Mouse (Mus musculus) liver, embryonic 13.5 days (tissue): ENCODE measurements at regions not wholly inside any gene's neighbourhood (a gene's known extent, or its start where the extent isn't known, plus 50 kb on each side); places are given as distances from the start of the nearest gene placed in this dataset.

Experiments used
- ATAC-seq: fragments of 200-750 bp; cut with Nextera tagmentation; 2 replicates; pipeline ENCODE4 v1.8.0; 2017; ENCODE audit warnings: low read depth, mild to moderate bottlenecking, moderate number of reproducible peaks, moderate library complexity
- DNase-seq: peaks from one replicate; pipeline ENCODE4 v3.0.0; 2022
- H3K27ac ChIP-seq: fragments of 300-500 bp; sonication (generic); 2 replicates; pipeline ENCODE4 v1.5.1; 2015; ENCODE audit warnings: moderate library complexity, mild to moderate bottlenecking, inconsistent platforms
- H3K27me3 ChIP-seq: fragments of 300-500 bp; sonication (generic); 2 replicates; pipeline ENCODE4 v1.6.1; 2015; ENCODE audit warnings: mild to moderate bottlenecking, inconsistent platforms
- H3K36me3 ChIP-seq: fragments of 300-500 bp; sonication (generic); 2 replicates; pipeline ENCODE4 v1.6.1; 2015; ENCODE audit warnings: mild to moderate bottlenecking, inconsistent platforms
- H3K4me1 ChIP-seq: fragments of 300-500 bp; sonication (generic); replicated peaks from 2 replicates; pipeline ENCODE4 v1.6.1; 2015; ENCODE audit warnings: inconsistent platforms
- H3K4me2 ChIP-seq: fragments of 300-500 bp; sonication (generic); 2 replicates; pipeline ENCODE4 v1.6.1; 2015; ENCODE audit warnings: inconsistent platforms, mild to moderate bottlenecking, moderate library complexity
- H3K4me3 ChIP-seq: fragments of 300-500 bp; sonication (generic); replicated peaks from 2 replicates; pipeline ENCODE4 v1.5.1; 2015; ENCODE audit warnings: mild to moderate bottlenecking, inconsistent platforms
- H3K9ac ChIP-seq: fragments of 300-500 bp; sonication (generic); 2 replicates; pipeline ENCODE4 v1.6.1; 2015; ENCODE audit warnings: mild to moderate bottlenecking, inconsistent platforms
- H3K9me3 ChIP-seq: fragments of 300-500 bp; sonication (generic); replicated peaks from 2 replicates; pipeline ENCODE4 v1.6.1; 2016; ENCODE audit warnings: inconsistent platforms
- WGBS: fragments of 180-500 bp; shearing (Covaris S2); methylation state at CpG from one replicate; pipeline ENCODE4 v1.1.7; 2015; ENCODE audit not compliant: insufficient replicate concordance; 5-methylcytosine and 5-hydroxymethylcytosine counted together

GRCm38 (mm10) chr1:164690055-164690454 is 106.4 kb upstream of the Dpt start:
- no peak for ATAC-seq
- no peaks in the 10 kb centered on the region for H3K4me1 ChIP-seq

GRCm38 (mm10) chr1:164689311-164689710 is 107.1 kb upstream of the Dpt start:
- WGBS = 66% methylated on average over 4 of the region's 4 CpGs
- DNase-seq (no peak), ATAC-seq (no peak)
- H3K9me3 ChIP-seq = no peaks in the 10 kb centered on the region
- no peaks in the 10 kb centered on the region for H3K27me3 ChIP-seq
- no peak overlapping the region for H3K27ac ChIP-seq
- no peaks in the 10 kb centered on the region for H3K4me1 ChIP-seq
- no peak overlapping the region for H3K4me3 ChIP-seq
- no peak overlapping the region for H3K9ac ChIP-seq
- no peak overlapping the region for H3K4me2 ChIP-seq
- no peaks in the 10 kb centered on the region for H3K36me3 ChIP-seq

More at GRCm38 (mm10) chr1:164690055-164690454, 106.4 kb upstream of the Dpt start:
- no peak overlapping the region for H3K9ac ChIP-seq
- H3K9me3 ChIP-seq = no peaks in the 10 kb centered on the region
- no peaks in the 10 kb centered on the region for H3K27me3 ChIP-seq
- no peak overlapping the region for H3K4me3 ChIP-seq
- WGBS = 75% methylated on average over 1 of the region's 1 CpGs
- H3K4me2 ChIP-seq = no peak overlapping the region
- no peak overlapping the region for H3K27ac ChIP-seq
- H3K36me3 ChIP-seq = no peaks in the 10 kb centered on the region
- no peak for DNase-seq

GRCm38 (mm10) chr1:164684437-164684836 is 112.0 kb upstream of the Dpt start:
- Histone ChIP-seq H3K9ac (no peak overlapping the region), H3K4me1 (no peaks in the 10 kb centered on the region), H3K27me3 (no peaks in the 10 kb centered on the region), H3K4me2 (no peak overlapping the region), H3K36me3 (no peaks in the 10 kb centered on the region), H3K4me3 (no peak overlapping the region), H3K27ac (no peak overlapping the region), H3K9me3 (no peaks in the 10 kb centered on the region)
- WGBS = 24% methylated on average over 2 of the region's 2 CpGs
- DNase-seq (no peak), ATAC-seq (no peak)

- Histone ChIP-seq H3K4me3 (no peak overlapping the region), H3K9ac (no peak overlapping the region), H3K36me3 (no peaks in the 10 kb centered on the region), H3K27me3 (no peaks in the 10 kb centered on the region), H3K4me1 (no peaks in the 10 kb centered on the region), H3K4me2 (no peak overlapping the region), H3K27ac (no peak overlapping the region), H3K9me3 (no peaks in the 10 kb centered on the region)
- DNase-seq (no peak), ATAC-seq (no peak)
- WGBS = 72% methylated on average over 3 of the region's 3 CpGs
These were observed 112.7 kb upstream of the Dpt start for GRCm38 (mm10) chr1:164683788-164684187.

GRCm38 (mm10) chr1:164682867-164683599 is 113.4 kb upstream of the Dpt start:
- H3K27me3 ChIP-seq = no peaks in the 10 kb centered on the region
- DNase-seq (no peak), ATAC-seq (no peak)
- no peak overlapping the region for H3K27ac ChIP-seq
- H3K9me3 ChIP-seq = no peaks in the 10 kb centered on the region
- 54% methylated on average over 5 of the region's 5 CpGs for WGBS
- no peak overlapping the region for H3K9ac ChIP-seq
- H3K4me2 ChIP-seq = no peak overlapping the region
- no peaks in the 10 kb centered on the region for H3K4me1 ChIP-seq
- no peak overlapping the region for H3K4me3 ChIP-seq
- no peaks in the 10 kb centered on the region for H3K36me3 ChIP-seq

GRCm38 (mm10) chr1:164682426-164682825 is 114.0 kb upstream of the Dpt start:
- Histone ChIP-seq H3K4me2 (no peak overlapping the region), H3K27ac (no peak overlapping the region), H3K4me3 (no peak overlapping the region), H3K27me3 (no peaks in the 10 kb centered on the region), H3K9me3 (no peaks in the 10 kb centered on the region), H3K9ac (no peak overlapping the region), H3K36me3 (no peaks in the 10 kb centered on the region), H3K4me1 (no peaks in the 10 kb centered on the region)
- DNase-seq (no peak), ATAC-seq (no peak)
- 70% methylated on average over 6 of the region's 6 CpGs for WGBS

GRCm38 (mm10) chr1:164681582-164681981 is 114.9 kb upstream of the Dpt start:
- Histone ChIP-seq H3K36me3 (no peaks in the 10 kb centered on the region), H3K4me2 (no peak overlapping the region), H3K4me1 (no peaks in the 10 kb centered on the region), H3K9me3 (no peaks in the 10 kb centered on the region), H3K9ac (no peak overlapping the region), H3K27ac (no peak overlapping the region), H3K4me3 (no peak overlapping the region), H3K27me3 (no peaks in the 10 kb centered on the region)
- no peak for DNase-seq
- no peak for ATAC-seq
- WGBS = 53% methylated on average over 5 of the region's 5 CpGs

GRCm38 (mm10) chr1:164678303-164678702 is 118.1 kb upstream of the Dpt start:
- no peak overlapping the region for H3K27ac ChIP-seq
- H3K36me3 ChIP-seq = no peaks in the 10 kb centered on the region
- H3K4me3 ChIP-seq = no peak overlapping the region
- H3K9ac ChIP-seq = no peak overlapping the region
- H3K4me2 ChIP-seq = no peak overlapping the region
- 51% methylated on average over 3 of the region's 3 CpGs for WGBS
- ATAC-seq (no peak), DNase-seq (no peak)
- no peaks in the 10 kb centered on the region for H3K4me1 ChIP-seq
- no peaks in the 10 kb centered on the region for H3K9me3 ChIP-seq
- H3K27me3 ChIP-seq = no peaks in the 10 kb centered on the region

- DNase-seq (no peak), ATAC-seq (no peak)
- H3K4me3 ChIP-seq = no peak overlapping the region
- H3K27ac ChIP-seq = no peak overlapping the region
- H3K9me3 ChIP-seq = no peaks in the 10 kb centered on the region
- WGBS = 56% methylated on average over 1 of the region's 1 CpGs
- H3K4me2 ChIP-seq = no peak overlapping the region
- H3K9ac ChIP-seq = no peak overlapping the region
- no peaks in the 10 kb centered on the region for H3K4me1 ChIP-seq
- no peaks in the 10 kb centered on the region for H3K36me3 ChIP-seq
- no peaks in the 10 kb centered on the region for H3K27me3 ChIP-seq
These were observed 144.2 kb upstream of the Dpt start for GRCm38 (mm10) chr1:164652244-164652643.

GRCm38 (mm10) chr1:164637901-164638462 is 158.5 kb upstream of the Dpt start:
- Histone ChIP-seq H3K9me3 (no peaks in the 10 kb centered on the region), H3K36me3 (no peaks in the 10 kb centered on the region), H3K27ac (no peak overlapping the region), H3K4me3 (no peak overlapping the region), H3K4me1 (no peaks in the 10 kb centered on the region), H3K27me3 (no peaks in the 10 kb centered on the region), H3K9ac (no peak overlapping the region), H3K4me2 (no peak overlapping the region)
- ATAC-seq (no peak), DNase-seq (no peak)
- 60% methylated on average over 7 of the region's 7 CpGs for WGBS

GRCm38 (mm10) chr1:164631679-164632078 is 164.8 kb upstream of the Dpt start:
- no peak for ATAC-seq
- H3K4me1 ChIP-seq = no peaks in the 10 kb centered on the region
- WGBS = 69% methylated on average over 6 of the region's 6 CpGs
- H3K4me2 ChIP-seq = no peak overlapping the region
- H3K4me3 ChIP-seq = no peak overlapping the region
- DNase-seq = no peak
- H3K9me3 ChIP-seq = no peaks in the 10 kb centered on the region
- H3K27me3 ChIP-seq = no peaks in the 10 kb centered on the region
- H3K36me3 ChIP-seq = no peaks in the 10 kb centered on the region
- H3K27ac ChIP-seq = no peak overlapping the region
- no peak overlapping the region for H3K9ac ChIP-seq

GRCm38 (mm10) chr1:164628840-164629239 is 167.6 kb upstream of the Dpt start:
- ATAC-seq (no peak), DNase-seq (no peak)
- Histone ChIP-seq H3K4me2 (no peak overlapping the region), H3K36me3 (no peaks in the 10 kb centered on the region), H3K9ac (no peak overlapping the region), H3K4me1 (no peaks in the 10 kb centered on the region), H3K4me3 (no peak overlapping the region), H3K9me3 (no peaks in the 10 kb centered on the region), H3K27ac (no peak overlapping the region), H3K27me3 (no peaks in the 10 kb centered on the region)
- WGBS = 67% methylated on average over 8 of the region's 8 CpGs
